Mouse (Mus musculus): Measurements from ENCODE around the gene 1700008P02Rik.
"Not testable (repeated sequence)": the region's sequence is repeated elsewhere in the genome, so short reads cannot be mapped to it uniquely, and the experiment has no call there.

1700008P02Rik gene

GRCm38 (mm10) chr3:6620343-6620742 lies at the start of gene 1700008P02Rik:
1700008P02Rik (minus strand) TSS chr3:6620443.
- no peak for DNase-seq (ENCODE audit: extremely low read depth, low read depth, low spot score)

- DNase-seq (ENCODE audit: extremely low read depth, low read depth, low spot score) = no peak
Measured at GRCm38 (mm10) chr3:6649411-6649810, 29.2 kb upstream of the 1700008P02Rik start.

GRCm38 (mm10) chr3:6638151-6638550 lies 17.9 kb upstream of the 1700008P02Rik start:
- DNase-seq (ENCODE audit: extremely low read depth, low read depth, low spot score) = not testable (repeated sequence)

GRCm38 (mm10) chr3:6634256-6634655 lies 14.0 kb upstream of the 1700008P02Rik start:
- no peak for DNase-seq (ENCODE audit: extremely low read depth, low read depth, low spot score)

GRCm38 (mm10) chr3:6617881-6618280 lies 2.4 kb downstream of the 1700008P02Rik start:
- no peak for DNase-seq (ENCODE audit: extremely low read depth, low read depth, low spot score)

Data from fat pad, adult 2 months (tissue).